Mouse (Mus musculus): ENCODE data around the gene Ppp1r11. TPM values are rescaled to one million over a fixed set of nuclear protein-coding genes. Genes with fewer than 3 reads are reported as not detected.

The Ppp1r11 gene
- polyA plus RNA-seq, 1 experiment = 891 TPM

DNA sequence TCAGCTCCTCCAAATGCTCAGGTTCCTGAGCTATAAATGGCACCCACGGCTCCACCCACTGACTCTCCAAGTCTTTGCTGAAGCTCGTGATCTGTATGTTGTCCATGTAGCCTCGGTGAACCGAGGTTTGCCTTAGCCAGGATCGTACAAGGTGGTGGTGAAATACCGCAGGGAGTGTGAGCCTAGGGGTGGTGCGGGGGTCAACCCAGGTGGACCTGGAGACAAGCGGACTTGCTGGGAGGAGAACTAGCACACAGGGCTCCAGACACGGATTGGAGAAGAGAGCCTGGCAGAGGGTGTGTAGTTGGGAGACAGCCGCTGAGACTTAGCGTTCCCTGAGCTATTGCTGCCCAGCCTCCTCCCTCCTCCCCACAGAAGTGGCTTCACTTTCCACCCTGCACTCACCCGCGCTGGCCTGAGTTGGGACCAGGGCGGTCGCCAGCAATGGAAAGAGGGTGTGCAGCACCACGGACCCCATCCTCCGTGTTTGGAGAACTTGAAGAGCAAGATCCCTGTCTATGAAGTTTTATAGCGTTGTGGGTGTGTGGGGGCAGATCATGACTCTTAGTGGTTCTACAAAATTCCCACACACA is 29.8 kb upstream of the Ppp1r11 start, which contains the start of gene 2410137M14Rik:
TSS of gene 2410137M14Rik (minus strand) at position 17 of the 593 bp plus-strand sequence.
- no peaks in the 10 kb centered on the region for H3K27me3 ChIP-seq (ENCODE audit: control insufficient read depth, insufficient read depth, low read length)
- H3K4me3 ChIP-seq (ENCODE audit: control insufficient read depth, low read depth, low read length) = no peak within 1 kb of the TSS
- H3K27ac ChIP-seq (ENCODE audit: control insufficient read depth, insufficient read depth, low read depth, low read length) = no peak within 1 kb of the TSS
- TF ChIP-seq CTCF (IDR thresholded peaks at IDR 0.05; ENCODE audit: control insufficient read depth, insufficient read depth, insufficient replicate concordance, low read depth, low read length) (no peak), POLR2A (IDR thresholded peaks at IDR 0.05; ENCODE audit: control insufficient read depth, low read depth, low read length) (no peak)
- peaks cover 5% of the 10 kb centered on the region; the same call in 1 of the 2 replicates for H3K4me1 ChIP-seq (ENCODE audit: control insufficient read depth, insufficient read depth, low read length)
- H3K36me3 ChIP-seq (ENCODE audit: control insufficient read depth, insufficient read depth, low read length) = no peaks in the 10 kb centered on the region

DNA sequence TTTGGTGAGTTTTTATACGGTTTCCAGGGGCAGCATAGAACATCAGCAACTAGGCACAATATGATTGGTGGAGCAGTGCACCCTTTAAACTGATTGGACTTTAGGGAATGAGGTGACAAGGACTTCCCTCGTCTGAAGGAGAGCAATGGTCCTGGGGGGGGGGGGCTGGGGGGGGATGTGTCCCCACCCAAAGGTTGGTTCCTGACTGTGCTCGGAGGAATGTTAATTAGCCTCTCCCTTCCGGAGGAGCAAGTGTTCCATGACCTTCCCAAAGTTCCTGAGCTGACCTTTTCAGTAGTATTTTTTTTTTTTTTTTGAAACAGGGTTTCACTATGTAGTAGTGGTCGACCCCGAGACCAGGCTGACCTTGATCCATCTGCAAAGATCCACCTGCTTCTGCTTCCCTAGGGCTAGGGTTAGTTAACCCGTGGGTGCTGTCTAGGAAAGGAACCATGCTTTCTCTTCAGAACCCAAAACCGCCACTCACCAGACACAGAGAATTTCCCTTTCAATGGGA is 21.8 kb upstream of the Ppp1r11 start:
- no peak overlapping the region for H3K27ac ChIP-seq (ENCODE audit: control insufficient read depth, insufficient read depth, low read depth, low read length)

DNA sequence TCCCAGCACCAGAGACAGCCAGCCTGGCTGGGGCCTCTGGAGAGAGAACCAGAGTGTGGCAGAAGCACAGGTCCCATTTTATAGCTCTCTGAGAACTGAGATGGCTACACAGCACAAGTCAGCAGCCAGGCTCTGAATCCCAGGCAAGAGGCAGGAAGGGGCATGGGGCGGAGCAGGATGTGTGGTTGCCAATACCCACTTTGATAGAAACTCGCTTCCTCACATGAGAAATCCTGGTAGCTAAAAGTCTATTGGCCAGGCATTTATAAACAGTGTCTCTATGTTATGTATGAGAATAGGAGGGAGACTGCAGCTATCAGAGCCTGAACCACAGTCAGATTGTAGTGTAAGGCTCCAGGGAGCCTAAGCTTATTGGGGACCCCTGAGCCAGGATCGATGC is 21.2 kb upstream of the Ppp1r11 start:
- Histone ChIP-seq H3K4me3 (ENCODE audit: control insufficient read depth, low read depth, low read length) (no peak overlapping the region), H3K27ac (ENCODE audit: control insufficient read depth, insufficient read depth, low read depth, low read length) (no peak overlapping the region), H3K4me1 (ENCODE audit: control insufficient read depth, insufficient read depth, low read length) (peaks cover 5% of the 10 kb centered on the region), H3K27me3 (ENCODE audit: control insufficient read depth, insufficient read depth, low read length) (no peaks in the 10 kb centered on the region), H3K36me3 (ENCODE audit: control insufficient read depth, insufficient read depth, low read length) (no peaks in the 10 kb centered on the region)
- TF ChIP-seq POLR2A (IDR thresholded peaks at IDR 0.05; ENCODE audit: control insufficient read depth, low read depth, low read length) (no peak), CTCF (IDR thresholded peaks at IDR 0.05; ENCODE audit: control insufficient read depth, insufficient read depth, insufficient replicate concordance, low read depth, low read length) (no peak)

More for the DNA sequence above, 21.8 kb upstream of the Ppp1r11 start:
- Histone ChIP-seq H3K4me3 (ENCODE audit: control insufficient read depth, low read depth, low read length) (no peak overlapping the region), H3K4me1 (ENCODE audit: control insufficient read depth, insufficient read depth, low read length) (peaks cover 5% of the 10 kb centered on the region), H3K36me3 (ENCODE audit: control insufficient read depth, insufficient read depth, low read length) (no peaks in the 10 kb centered on the region), H3K27me3 (ENCODE audit: control insufficient read depth, insufficient read depth, low read length) (no peaks in the 10 kb centered on the region)
- no peak for TF ChIP-seq POLR2A (IDR thresholded peaks at IDR 0.05; ENCODE audit: control insufficient read depth, low read depth, low read length)
- TF ChIP-seq CTCF (IDR thresholded peaks at IDR 0.05; ENCODE audit: control insufficient read depth, insufficient read depth, insufficient replicate concordance, low read depth, low read length) = no peak

DNA sequence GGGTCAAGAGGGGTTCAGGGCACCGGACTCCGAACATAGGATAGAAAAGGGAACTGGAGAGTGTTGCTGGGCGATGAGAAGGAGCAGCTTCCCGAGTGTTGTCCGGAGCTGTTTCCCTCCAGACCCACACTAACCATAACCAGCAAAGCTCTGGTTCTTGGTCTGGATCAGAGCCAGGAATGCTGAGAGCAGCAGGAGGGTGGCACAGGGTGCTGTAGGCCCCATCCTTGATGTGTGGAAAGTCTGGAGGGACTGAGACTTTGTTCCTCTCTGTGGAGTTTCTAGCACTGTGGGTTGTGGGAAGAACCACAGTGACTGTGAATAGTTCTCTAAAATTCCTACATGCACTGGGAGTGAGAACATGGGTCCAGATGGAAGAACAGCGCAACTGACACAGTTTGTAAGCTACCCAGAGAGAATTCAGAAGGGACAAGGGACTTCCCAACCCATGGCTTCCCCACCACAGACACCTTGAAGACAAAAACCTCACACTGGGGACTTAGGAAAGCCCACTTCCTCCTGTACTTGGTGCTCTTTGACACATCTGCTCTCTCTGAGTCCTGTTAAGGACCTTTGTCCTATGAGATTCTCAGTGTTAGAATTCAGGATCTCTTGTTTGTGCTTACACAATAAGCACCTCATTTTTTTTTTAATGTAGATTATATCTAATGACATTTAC is 19.8 kb upstream of the Ppp1r11 start:
- no peaks in the 10 kb centered on the region for H3K36me3 ChIP-seq (ENCODE audit: control insufficient read depth, insufficient read depth, low read length)
- peaks cover 5% of the 10 kb centered on the region for H3K4me1 ChIP-seq (ENCODE audit: control insufficient read depth, insufficient read depth, low read length)
- H3K4me3 ChIP-seq (ENCODE audit: control insufficient read depth, low read depth, low read length) = no peak overlapping the region
- H3K27ac ChIP-seq (ENCODE audit: control insufficient read depth, insufficient read depth, low read depth, low read length) = no peak overlapping the region
- no peaks in the 10 kb centered on the region for H3K27me3 ChIP-seq (ENCODE audit: control insufficient read depth, insufficient read depth, low read length)
- TF ChIP-seq CTCF (IDR thresholded peaks at IDR 0.05; ENCODE audit: control insufficient read depth, insufficient read depth, insufficient replicate concordance, low read depth, low read length) (no peak), POLR2A (IDR thresholded peaks at IDR 0.05; ENCODE audit: control insufficient read depth, low read depth, low read length) (no peak)

DNA sequence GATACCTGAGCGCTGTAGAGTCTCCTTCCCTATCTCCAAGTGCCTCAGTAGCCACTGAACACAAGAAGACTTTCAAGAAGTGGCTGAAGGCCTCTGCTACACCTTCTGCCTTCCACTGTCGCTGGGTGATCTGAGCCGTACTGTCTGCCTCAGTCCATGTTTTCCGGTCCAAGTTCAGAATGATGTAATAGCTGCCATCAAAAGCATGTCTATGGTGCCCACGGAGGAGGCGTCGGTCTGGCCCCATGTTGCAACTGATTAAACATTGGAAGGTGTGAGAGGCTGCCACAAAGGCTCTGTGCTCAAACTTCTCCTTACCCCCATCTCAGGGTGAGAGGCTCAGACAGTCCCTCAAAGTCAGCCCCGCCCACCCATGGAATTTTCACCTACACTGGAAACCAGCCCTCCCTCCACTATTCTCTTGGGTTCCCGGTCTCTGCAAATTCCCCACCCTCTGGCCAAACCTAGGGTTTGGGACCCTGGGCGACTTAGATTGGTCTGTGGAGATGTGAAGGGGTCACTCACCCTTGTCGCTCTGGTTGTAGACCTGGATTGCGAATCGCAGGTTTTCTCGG is 18.9 kb upstream of the Ppp1r11 start:
- H3K4me3 ChIP-seq (ENCODE audit: control insufficient read depth, low read depth, low read length) = no peak overlapping the region
- TF ChIP-seq POLR2A (IDR thresholded peaks at IDR 0.05; ENCODE audit: control insufficient read depth, low read depth, low read length) (no peak), CTCF (IDR thresholded peaks at IDR 0.05; ENCODE audit: control insufficient read depth, insufficient read depth, insufficient replicate concordance, low read depth, low read length) (no peak)
- H3K36me3 ChIP-seq (ENCODE audit: control insufficient read depth, insufficient read depth, low read length) = no peaks in the 10 kb centered on the region
- H3K4me1 ChIP-seq (ENCODE audit: control insufficient read depth, insufficient read depth, low read length) = peaks cover 5% of the 10 kb centered on the region
- H3K27ac ChIP-seq (ENCODE audit: control insufficient read depth, insufficient read depth, low read depth, low read length) = no peak overlapping the region
- no peaks in the 10 kb centered on the region for H3K27me3 ChIP-seq (ENCODE audit: control insufficient read depth, insufficient read depth, low read length)

DNA sequence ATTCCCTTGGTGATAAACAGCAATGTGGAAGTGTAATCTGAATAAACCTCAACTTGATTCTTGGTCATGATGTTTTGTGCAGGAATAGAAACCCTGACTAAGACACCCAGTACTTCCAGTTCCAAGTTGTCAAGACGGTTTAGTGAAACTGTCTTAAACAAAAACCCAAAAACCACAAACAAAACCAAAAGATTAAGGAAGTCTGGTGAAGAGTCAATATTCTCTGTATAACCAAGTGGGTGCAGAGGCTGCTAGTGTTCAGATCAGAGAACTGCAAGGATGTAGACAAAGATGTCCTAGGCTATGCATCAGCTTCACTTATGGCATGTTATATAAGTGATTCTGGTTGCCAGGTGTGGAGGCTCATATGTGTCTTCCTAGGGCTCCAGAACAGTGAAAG is 15.3 kb upstream of the Ppp1r11 start:
- Histone ChIP-seq H3K4me1 (ENCODE audit: control insufficient read depth, insufficient read depth, low read length) (peaks cover 5% of the 10 kb centered on the region), H3K27ac (ENCODE audit: control insufficient read depth, insufficient read depth, low read depth, low read length) (no peak overlapping the region), H3K36me3 (ENCODE audit: control insufficient read depth, insufficient read depth, low read length) (no peaks in the 10 kb centered on the region), H3K27me3 (ENCODE audit: control insufficient read depth, insufficient read depth, low read length) (no peaks in the 10 kb centered on the region), H3K4me3 (ENCODE audit: control insufficient read depth, low read depth, low read length) (no peak overlapping the region)
- TF ChIP-seq POLR2A (IDR thresholded peaks at IDR 0.05; ENCODE audit: control insufficient read depth, low read depth, low read length) (no peak), CTCF (IDR thresholded peaks at IDR 0.05; ENCODE audit: control insufficient read depth, insufficient read depth, insufficient replicate concordance, low read depth, low read length) (no peak)

DNA sequence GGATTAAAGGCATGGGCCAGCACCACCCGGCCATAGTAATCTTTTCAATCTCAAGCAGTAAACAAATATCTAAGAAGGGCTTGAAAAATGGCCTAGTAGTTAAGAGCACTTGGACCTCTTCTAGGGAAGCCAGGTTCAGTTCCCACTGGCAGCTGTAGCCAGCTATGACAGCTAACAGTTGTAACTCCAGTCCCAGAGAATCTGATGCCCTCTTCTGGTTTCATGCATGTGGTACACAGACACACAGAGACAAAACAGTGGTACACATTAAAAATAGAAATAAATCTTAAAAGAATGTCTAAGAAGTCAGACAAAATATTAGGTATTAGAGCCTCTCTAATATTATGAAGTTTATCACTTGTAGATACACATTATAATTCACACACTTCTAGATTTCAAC is 9.6 kb upstream of the Ppp1r11 start:
- Histone ChIP-seq H3K27ac (ENCODE audit: control insufficient read depth, insufficient read depth, low read depth, low read length) (no peak overlapping the region), H3K27me3 (ENCODE audit: control insufficient read depth, insufficient read depth, low read length) (no peaks in the 10 kb centered on the region), H3K36me3 (ENCODE audit: control insufficient read depth, insufficient read depth, low read length) (peaks cover 1% of the 10 kb centered on the region), H3K4me1 (ENCODE audit: control insufficient read depth, insufficient read depth, low read length) (0 out of 2 replicates have a peak, but pooled peaks cover 2% of the 10 kb centered on the region), H3K4me3 (ENCODE audit: control insufficient read depth, low read depth, low read length) (peak overlapping the region; percentile 61)
- no peak for TF ChIP-seq CTCF (IDR thresholded peaks at IDR 0.05; ENCODE audit: control insufficient read depth, insufficient read depth, insufficient replicate concordance, low read depth, low read length)
- no peak for TF ChIP-seq POLR2A (IDR thresholded peaks at IDR 0.05; ENCODE audit: control insufficient read depth, low read depth, low read length)
